Mouse (Mus musculus): Measurements from ENCODE around the gene Ccdc70.
"Not testable (repeated sequence)": the region's sequence is repeated elsewhere in the genome, so short reads cannot be mapped to it uniquely, and the experiment has no call there.

Gene Ccdc70

GRCm38 (mm10) chr8:21969475-21969874, at the start of gene Ccdc70:
Gene Ccdc70, plus strand, starts transcription at chr8:21969775.
- DNase-seq (ENCODE audit: low spot score) = no peak

DNA sequence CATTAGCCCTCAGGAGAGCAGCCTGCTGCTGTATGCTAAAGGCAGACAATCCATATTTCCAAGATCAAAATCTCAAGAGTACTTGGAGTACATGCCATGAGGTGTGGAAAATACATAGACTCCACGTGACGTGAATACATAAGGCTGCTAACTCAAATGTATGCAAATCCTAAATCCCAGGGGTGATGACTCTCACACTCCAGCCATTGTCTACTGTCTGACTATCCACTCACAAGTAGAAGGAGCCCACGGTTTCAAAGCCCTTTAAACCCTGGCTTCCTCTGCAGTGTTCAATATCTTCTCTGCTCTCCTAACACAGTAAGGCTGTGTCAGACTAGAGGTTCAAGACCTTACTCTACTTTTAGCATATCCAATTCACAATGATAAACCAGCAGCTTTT, 38.8 kb upstream of the Ccdc70 start:
- not testable (repeated sequence) for DNase-seq (ENCODE audit: low spot score)

- DNase-seq (ENCODE audit: low spot score) = no peak
Observed at GRCm38 (mm10) chr8:21932610-21933009, 37.0 kb upstream of the Ccdc70 start, which contains the start of gene Defb15. Gene Defb15, minus strand, starts transcription at chr8:21932710.

DNA sequence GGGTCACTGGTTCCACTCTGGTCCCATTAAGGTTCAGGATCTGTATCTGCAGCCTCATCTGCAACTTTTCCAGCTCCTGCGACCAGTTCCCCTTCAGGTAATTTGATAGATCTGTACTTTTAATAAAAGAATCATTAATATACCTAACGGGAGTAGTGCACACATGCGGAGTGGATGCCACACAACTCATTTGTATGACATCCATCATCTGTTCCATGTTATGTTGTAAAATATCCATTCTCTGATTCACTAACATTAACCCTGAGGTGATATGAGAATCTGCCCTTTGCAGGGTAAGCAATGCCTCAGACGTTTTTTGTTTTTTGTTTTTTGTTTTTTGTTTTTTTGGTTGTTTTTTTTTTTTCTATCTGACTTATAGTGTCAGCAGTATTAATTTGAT, 31.5 kb upstream of the Ccdc70 start, which contains the start of gene Defb35:
Gene Defb35 (plus strand): TSS at position 301 of the 400 bp plus-strand sequence.
- not testable (repeated sequence) for DNase-seq (ENCODE audit: low spot score)

- DNase-seq (ENCODE audit: low spot score) = no peak
Observed at GRCm38 (mm10) chr8:21946462-21946861, 23.1 kb upstream of the Ccdc70 start, which contains the start of gene Defb13. Gene Defb13, plus strand, starts transcription at chr8:21946762.

DNA sequence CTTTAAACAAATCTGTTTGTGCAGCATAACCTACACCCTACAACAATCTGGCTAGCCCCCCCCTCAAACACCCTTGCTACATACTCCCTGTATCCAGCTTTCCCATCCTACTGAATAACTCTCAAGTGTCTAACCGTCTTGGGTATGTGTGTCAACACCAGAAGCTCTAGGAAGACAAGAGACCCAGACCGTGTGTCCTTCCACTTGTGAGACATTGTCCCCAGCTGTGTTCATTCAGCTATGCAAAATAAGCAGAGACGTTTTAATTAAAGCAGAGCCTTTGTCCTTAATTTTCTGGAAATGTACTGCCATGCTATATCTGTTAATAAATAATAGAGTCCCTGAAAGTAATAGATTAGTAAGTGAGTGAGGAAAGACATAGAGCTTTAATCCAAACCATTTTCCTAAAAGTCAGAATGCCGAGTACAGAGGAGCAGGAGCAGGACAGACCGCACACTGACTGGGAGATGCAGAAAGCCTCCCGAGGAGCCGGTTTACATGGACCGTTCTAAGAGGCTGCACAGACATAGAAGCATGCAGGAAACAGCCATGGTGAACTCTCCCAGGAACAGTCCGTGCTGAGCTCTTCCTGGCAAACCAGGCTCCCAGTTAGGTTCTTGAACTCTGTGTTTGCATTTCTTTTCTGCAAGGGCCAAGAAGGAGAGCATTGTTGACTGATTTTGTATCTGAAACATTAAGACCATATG, 22.1 kb upstream of the Ccdc70 start:
- no peak for DNase-seq (ENCODE audit: low spot score)

DNA sequence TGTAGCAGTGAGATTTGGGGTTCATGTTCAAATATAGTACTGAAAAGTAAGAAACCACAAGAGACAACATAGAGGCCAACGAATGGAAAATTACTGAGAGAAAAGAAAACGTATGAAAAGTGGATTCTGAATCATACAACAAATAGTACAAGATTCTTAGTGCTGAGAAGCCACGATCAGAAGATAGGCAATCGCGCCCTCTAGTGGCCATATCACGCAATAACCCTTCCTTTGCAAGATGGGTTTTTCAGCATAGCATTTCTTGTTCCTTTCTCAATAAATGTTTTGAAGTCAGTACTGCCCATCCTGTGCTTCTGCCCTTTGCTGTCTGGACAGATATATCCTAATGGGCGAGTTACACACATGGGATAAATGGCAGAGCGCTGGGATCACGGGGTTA, 14.3 kb upstream of the Ccdc70 start:
- peak; percentile 47 for DNase-seq (ENCODE audit: low spot score)

GRCm38 (mm10) chr8:21956336-21956735, 13.2 kb upstream of the Ccdc70 start:
- no peak for DNase-seq (ENCODE audit: low spot score)

GRCm38 (mm10) chr8:21958414-21958813, 11.2 kb upstream of the Ccdc70 start, which contains the start of gene Fam90a1a:
Gene Fam90a1a, plus strand, starts transcription at chr8:21958714.
- DNase-seq (ENCODE audit: low spot score) = no peak

- no peak for DNase-seq (ENCODE audit: low spot score)
Observed at GRCm38 (mm10) chr8:21966646-21967045, 2.9 kb upstream of the Ccdc70 start.

DNA sequence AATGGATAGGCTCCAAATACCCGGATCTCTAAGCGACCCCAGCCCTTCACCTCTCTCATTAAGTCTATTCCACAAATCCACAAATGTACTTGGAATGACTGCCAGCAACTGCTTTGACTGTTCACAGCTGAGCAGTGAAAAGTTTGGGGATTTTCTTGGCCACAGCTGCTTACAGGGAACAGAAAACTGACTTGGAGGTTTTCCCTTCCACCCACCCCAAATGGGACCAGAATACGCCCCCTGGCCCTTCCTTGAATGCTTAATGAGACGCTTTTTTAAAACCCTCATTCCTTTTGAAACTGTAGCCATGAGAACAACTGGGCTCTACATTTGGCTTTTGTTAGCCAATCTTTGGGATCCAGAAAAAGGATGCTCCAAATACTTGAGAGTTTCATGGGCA, 8.6 kb downstream of the Ccdc70 start:
- no peak for DNase-seq (ENCODE audit: low spot score)

DNA sequence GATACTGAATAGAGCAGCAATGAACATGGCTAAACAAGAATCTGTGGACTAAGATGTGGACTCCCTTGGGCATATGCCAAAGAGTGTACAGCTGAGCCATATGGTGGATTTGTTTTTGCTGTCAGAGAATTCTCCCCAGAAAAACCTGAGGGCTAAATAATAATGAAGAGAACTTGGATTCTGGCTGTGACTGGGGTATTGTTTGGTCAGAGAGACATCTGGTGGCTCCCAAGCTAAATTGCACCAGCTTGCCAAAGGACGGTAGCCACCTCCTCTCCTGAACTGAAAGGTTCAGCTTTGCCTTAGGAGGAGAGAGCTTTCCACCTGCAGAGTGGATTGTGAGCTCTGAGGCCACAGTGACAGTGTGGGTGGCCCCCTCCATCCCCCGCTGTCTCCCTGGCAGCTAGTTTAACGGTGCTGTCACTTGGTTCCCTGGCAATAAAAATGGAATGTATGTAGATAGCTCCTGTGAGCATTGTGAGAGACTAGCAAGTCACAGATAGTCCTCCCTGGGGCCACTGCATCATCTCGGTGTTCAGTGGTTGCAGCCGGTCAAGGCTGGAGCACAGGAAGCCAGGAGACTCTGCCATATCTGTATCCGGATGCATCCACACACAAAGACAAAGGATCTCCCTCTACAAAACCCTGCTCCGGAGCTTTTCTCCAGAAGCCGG, 12.2 kb downstream of the Ccdc70 start:
- DNase-seq (ENCODE audit: low spot score) = peak; percentile 14

- DNase-seq (ENCODE audit: low spot score) = peak; percentile 53
Observed at GRCm38 (mm10) chr8:21992184-21992583, 22.6 kb downstream of the Ccdc70 start.

- no peak for DNase-seq (ENCODE audit: low spot score)
Observed at GRCm38 (mm10) chr8:21995181-21995580, 25.6 kb downstream of the Ccdc70 start.

- no peak for DNase-seq (ENCODE audit: low spot score)
Observed at GRCm38 (mm10) chr8:22004750-22005522, 35.4 kb downstream of the Ccdc70 start.

DNA sequence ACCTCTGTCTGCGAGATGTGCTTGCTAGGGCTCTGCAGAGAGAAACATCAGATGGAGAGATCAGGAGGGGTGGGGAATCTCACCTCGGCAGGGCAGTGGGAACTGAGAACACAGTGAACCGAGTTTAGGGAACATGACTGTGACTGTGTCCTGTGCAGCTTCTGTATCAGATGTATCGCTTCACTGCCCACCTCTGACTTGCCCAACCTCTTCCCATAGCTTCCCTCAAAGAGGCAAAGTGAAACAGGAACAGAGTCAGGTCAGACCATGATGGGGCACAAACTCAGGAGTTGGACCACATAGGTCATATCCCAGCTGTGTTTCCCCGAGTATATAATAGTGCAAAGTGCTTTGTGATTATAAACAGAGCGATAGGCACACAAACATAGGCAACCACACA, 36.8 kb downstream of the Ccdc70 start:
- no peak for DNase-seq (ENCODE audit: low spot score)

DNA sequence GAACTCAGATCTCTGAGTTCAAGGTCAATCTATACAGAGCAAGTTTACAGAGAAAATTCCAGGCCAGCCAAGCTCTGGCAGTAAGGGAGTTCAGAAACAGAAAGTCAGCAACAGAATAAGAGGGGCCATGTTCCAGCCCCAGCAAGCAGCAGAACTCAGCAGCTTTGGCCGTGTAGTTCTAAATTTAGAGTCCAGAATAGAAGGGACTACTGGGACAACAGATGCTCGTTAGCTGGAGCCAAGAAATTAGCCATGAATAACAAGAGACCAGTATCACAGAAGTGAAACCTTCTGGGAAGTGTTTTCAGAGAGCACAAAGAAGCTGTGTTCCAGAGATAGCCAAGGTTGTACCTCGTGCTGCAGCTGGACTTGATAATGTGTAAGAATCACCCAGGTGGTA, 39.8 kb downstream of the Ccdc70 start:
- no peak for DNase-seq (ENCODE audit: low spot score)

DNA sequence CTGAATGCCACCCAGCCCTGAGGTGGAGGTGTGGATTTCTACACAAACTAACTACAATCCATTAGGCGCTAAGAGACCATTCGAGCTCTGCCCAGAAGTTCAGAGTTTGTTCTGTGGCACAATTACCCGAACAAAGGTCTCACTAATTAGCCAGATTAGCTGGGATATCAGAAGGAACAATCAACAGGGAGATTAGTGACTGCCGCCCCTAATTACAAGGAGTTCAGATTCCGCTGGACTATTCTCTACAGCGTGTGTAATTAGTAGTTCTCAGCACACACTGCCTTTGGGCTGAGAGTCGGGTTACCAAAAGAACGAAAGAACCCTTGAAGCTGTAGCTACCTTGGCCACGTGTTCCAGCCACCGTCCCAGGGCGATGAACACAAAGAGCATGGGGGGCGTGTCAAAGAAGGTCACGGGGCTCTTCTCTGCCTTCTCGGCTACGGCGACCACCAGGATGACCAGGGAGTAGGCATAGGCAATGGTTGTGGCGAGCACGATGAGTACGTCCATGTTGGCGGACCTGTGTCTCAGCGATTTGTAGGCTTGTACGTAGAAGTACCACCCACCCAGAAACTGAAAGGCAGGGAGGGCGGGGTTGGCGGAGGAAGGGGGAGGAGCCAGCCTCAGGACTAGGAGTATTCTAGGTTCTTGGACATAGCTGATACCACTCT, 43.6 kb downstream of the Ccdc70 start:
- DNase-seq (ENCODE audit: low spot score) = no peak

GRCm38 (mm10) chr8:22017731-22018130, 48.2 kb downstream of the Ccdc70 start:
- no peak for DNase-seq (ENCODE audit: low spot score)

DNA sequence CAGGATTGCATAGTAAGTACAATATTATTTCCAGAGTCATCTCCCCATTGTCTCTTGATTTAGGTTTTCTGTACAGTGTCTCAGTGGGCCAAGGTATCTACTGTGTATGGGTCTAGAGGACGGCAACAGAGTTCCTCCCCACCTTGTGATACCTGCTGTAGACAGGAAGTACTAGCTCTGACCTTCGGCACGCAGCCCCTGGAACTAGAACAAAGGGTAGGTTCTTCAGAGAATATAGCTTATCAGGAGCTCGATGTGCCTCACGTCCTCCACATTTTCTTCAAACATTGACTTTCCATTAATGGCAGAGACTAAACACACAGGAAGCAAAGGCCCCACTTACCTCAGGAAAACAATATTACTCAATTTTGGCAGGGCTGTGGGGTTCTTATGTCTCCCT, 49.9 kb downstream of the Ccdc70 start:
- DNase-seq (ENCODE audit: low spot score) = no peak

GRCm38 (mm10) chr8:22022244-22022643, 52.7 kb downstream of the Ccdc70 start:
- DNase-seq (ENCODE audit: low spot score) = no peak
